Mouse (Mus musculus) spleen, postnatal 4 days (tissue): ENCODE data around the gene Arhgef18.

Experiments
- DNase-seq, 2 experiments: peaks; one replicate each; pipeline ENCODE4 v3.0.0; 2022; ENCODE audit warnings: low spot score in 2 of 2

The Arhgef18 gene

DNA sequence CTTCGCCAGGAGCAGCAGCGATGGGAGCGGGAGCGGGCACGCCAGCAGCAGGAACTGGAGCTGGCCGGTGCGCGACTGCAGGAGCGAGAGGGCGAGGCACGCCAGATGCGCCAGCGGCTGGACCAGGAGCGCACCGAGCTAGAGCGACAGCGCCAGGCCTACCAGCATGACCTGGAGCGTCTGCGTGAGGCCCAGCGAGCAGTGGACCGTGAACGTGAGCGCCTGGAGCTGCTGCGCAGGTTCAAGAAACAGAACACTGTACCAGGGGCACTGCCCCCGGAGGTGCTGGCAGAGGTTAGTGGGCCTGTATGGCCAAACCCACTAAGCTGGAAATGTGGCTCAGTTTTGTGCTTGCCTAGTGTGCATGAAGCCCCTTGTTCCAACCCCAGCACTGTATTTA is 59.2 kb downstream of the Arhgef18 start:
- DNase-seq: no peak

DNA sequence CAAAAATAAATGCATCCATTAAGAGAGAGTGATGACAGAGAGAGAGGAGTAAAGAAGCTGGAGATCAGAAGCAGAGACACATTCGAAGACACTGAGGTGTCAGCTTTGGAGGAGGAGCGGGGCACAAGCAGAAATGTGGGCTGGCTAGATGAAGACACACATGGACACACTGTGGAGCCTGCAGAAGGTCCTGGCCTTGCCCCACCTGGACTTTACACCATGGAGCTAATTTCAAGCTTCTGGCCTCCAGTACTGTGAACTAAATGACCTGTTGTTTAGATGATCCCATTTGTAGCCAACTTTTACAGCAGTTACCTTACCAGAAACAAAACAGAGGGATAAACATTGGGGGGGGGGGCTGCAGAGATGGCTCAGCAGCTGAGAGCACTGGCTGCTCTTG is 70.4 kb downstream of the Arhgef18 start:
- no peak for DNase-seq

DNA sequence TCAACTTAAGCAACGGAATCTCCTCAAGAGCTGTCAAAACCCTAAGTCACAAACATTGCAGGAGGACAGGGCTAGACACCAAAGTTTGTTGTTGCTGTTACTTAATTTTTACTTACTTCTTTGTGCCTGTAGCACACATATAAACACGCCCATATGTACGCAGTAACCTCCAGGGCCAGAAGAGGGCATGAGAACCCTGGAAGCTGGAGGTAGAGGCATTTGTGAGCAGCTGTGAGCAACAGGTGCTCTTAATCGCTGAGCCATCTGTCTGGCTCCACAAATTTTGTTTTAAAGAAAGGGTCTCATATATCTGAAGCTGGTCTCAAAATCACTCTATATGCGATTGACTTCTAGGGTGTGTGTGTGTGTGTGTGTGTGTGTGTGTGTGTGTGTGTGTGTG is 71.5 kb downstream of the Arhgef18 start:
- DNase-seq: peak in 1 of 2 experiments; percentile 51

DNA sequence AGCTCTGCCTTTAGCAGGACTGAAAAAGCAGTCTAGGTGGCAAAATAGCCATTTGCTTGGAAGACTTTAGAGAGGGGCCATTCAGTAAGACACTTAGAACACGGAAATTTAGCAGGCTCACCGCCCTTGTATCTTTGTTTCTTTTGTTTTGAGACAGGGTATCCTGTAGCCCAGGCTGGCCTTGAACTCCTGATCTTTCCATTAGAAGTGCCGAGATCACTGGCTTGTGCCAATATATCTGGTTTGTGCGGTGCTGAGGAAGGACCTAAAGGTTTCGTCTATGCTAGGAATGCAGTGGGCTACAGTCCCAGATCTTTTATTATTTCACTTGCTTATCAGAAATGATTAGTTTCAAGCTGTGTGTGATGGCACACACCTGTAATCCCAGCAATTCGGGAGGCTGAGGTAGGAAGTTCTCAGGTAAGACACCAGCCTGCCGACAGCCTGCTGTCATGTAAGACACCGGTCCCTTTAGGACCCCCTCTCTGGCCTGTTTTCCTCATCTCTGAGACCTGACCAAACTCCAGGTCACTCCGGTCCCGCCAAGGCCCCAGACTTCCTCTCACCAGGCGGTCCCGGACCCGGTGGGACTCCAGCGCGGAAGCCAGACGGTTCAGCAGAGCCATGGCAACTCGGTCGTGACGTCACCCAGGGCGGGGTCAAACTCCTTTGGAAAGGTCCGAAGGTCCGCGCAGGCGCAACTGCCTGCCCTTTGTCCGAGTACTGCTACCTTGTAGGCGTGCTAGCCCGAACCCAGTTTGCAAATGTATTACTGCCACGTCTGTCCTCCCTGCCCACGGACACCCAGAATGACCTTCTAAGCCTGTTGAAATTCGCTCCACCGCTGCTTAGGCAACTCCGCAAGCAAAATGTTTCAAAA is 74.4 kb downstream of the Arhgef18 start, which contains the start of gene Pex11g:
Pex11g (minus strand) TSS at position 675 of the 880 bp plus-strand sequence.
- DNase-seq: peak; percentile 91 to 96

DNA sequence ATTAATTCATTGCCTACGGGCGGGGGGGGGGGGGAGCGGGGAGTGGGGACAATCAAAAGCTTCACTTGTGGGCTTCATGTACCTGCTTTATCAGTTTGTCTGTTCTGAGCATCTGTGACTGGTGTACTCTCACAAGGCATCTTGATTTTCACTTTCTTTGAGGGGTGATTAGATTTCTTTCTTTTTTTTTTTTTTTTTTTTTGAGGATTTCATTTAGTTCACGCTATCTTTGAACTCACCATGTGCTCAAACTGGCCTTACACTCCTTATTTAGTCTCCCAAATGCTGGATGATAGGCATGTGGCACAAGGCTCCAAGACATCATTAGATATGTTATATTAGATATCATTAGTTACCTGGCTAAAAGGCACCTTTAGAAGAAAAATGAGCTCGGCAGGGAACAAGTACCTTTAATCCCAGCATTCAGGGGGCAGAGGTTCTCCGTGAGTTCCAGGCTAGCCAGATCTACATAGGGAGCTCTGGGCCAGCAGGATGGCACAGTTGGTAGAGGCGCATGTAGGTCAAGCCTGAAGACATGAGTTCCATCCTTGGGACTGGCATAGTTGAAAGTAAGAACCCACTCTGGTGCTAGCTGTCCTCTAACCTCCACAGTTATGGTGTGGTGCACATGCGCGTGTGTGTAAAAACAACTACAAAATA is 75.2 kb downstream of the Arhgef18 start:
- DNase-seq: no peak

DNA sequence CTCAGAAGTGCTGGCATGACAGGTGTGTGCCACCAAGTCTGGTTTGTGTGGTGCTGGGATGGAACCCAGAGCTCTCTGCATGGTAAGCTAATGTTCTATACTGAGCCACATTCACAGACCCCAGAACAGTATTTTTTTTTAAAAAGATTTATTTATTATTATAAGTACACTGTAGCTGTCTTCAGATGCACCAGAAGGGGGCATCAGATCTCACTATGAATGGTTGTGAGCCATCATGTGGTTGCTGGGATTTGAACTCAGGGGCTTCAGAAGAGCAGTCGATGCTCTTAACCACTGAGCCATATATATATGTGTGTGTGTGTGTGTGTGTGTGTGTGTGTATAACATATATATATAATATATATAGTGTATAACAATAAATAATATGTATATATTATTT is 76.0 kb downstream of the Arhgef18 start:
- no peak for DNase-seq

DNA sequence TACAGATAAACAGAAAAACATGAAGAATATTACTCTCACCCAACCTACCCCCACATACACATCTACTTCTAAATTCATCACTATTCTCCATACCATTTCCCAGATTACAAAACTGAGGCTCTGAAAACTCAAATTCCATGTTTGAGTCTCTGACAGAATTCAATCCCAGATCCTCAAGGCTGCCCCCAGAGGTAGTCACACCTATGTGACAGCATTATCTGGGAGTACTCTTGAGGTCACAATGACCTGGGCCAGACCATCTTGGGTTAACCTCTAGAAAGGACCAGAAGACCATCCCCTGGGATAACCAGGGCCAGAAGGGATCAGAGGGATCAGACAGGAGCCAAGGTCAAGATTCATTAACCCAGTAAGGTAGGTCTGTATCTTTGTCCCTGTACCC is 77.8 kb downstream of the Arhgef18 start, which contains the start of gene Tex45:
Tex45 (plus strand) TSS at position 301 of the 400 bp plus-strand sequence.
- no peak for DNase-seq

DNA sequence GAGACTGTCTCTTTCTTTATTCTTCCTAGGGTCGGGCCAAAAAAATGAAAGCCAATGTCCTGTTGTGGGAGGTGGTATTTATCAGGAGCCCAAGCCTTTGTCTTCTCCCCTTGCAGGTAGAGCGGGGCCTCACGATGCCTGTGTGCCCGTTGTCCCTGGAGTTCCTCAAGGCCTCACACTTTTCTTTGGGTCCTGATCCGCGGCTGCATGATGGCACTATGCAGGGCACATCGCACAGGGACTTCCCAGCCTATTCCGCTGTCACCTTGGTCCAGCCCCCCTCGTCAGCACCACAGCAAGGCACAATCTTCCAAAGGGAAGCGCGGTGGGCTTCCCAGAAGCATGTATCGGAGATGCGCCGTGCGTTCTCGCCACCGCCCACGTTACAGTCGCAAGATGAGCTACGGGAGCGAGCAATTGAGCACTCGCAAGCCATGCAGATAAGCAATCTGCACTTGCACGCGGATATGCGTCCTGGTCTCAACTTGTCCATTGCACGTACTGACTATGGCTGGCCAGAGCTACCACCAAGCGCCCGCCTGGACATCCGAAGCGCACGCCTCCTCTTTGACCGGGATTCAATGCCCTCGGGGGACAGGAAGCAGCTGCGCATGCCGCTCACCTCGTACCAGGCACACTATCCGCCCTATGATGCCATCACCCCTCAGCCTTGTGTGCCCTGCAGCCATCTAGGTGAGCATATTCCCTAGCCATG is 83.1 kb downstream of the Arhgef18 start:
- DNase-seq: no peak

DNA sequence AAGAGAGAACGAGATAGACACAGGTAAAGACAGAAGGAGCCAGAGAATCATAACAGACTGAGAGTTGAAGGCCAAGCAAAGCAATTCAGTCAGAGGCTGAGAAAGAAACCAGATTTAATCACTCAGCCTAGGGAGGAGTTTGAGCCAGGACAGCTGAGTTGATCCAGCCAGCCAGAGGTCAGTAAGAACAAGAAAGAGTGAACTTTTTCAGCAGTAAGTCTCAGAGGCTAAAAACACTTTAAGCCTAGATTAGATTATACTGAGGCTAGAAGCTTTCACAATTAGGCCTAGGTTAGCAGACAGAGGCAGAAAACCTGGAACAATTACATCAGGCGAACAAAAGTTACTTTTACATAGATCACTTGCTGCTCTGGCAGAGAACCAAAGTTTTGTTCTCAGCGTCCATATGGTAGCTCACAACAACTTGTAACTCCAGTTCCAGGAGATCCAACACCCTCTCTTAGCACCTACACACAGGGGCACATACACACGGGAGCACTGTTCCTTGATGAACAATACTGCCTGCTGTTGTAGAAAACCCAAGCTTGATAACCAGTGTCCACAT is 87.5 kb downstream of the Arhgef18 start:
- no peak for DNase-seq

DNA sequence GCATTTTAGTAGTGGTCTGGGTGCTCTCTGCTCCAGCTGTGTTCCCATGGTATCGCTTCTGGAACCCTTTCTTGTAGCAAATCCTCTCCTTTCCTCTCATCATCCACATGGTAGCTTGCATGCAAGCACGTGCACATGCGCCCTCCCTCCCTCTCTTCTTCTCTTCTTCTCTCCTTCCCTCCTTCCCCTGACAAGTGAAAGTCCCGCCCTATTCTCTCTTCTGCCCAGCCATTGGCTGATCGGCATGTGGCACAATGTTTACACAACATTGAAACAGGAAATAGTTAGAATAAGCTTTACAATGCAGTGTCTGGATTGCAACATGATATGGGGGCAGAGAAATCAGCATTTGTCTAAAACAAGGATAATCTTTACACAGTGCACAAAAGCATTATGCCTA is 88.8 kb downstream of the Arhgef18 start:
- DNase-seq: no peak

DNA sequence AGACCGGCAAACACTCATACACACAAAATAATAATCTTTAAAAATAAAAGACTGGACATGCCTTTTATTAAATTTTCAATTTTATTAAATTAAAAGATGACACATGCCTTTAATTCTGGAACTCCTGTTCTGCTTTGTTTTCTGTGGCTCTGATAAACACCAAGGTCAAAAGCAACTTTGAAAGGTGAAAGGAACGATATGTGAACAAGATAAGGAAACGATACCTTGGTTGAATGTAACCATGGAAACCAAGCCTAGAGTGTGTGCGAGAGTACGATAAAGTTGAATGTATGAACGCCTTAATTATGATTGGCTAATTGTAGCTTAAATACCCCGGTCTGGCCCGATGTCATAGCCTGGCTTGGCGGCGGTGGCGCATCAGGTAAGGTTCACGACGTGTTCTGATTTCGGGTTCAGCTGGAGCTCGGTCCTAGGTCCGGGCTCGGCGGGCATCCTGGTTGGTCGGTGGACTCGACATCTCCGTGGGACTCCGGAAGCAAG is 89.5 kb downstream of the Arhgef18 start:
- no peak for DNase-seq

DNA sequence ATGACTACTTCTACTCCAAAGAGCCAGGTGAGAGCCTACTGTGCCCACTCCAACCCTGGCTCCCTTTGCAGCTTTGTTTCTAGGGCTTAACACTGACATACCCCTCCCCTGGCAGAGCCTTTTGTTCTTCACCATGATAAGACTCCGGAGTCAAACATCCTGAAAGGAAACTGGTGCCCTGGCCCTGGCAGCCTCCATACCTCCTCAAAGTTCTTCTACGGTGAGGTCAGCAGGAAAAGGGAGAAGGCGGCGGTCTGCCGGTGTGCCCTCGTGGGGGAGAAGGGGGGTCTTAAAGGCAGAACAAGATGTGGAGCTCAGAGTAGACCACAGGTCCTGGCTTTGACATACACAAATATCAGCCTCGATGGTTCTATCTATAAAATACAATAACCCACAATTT is 90.7 kb downstream of the Arhgef18 start:
- no peak for DNase-seq

DNA sequence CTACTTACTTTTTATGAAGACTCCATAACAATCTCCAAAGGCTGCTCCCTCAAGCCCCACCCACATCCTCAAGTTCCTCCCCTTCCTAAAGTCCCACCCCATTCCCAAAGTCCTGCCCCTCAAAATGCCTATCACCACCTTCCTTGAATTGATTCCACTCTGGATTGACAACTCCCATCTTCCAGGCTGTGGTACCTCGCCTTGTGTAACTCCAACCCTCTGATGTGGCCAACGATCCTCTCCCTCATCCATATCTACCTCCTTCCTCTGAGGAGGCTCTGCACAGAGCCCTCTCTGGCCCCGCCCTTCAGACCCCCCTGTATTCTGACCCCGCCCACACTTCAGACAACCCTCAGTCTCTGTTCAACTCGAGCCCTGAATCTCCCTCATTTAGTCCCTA is 92.4 kb downstream of the Arhgef18 start:
- no peak for DNase-seq

DNA sequence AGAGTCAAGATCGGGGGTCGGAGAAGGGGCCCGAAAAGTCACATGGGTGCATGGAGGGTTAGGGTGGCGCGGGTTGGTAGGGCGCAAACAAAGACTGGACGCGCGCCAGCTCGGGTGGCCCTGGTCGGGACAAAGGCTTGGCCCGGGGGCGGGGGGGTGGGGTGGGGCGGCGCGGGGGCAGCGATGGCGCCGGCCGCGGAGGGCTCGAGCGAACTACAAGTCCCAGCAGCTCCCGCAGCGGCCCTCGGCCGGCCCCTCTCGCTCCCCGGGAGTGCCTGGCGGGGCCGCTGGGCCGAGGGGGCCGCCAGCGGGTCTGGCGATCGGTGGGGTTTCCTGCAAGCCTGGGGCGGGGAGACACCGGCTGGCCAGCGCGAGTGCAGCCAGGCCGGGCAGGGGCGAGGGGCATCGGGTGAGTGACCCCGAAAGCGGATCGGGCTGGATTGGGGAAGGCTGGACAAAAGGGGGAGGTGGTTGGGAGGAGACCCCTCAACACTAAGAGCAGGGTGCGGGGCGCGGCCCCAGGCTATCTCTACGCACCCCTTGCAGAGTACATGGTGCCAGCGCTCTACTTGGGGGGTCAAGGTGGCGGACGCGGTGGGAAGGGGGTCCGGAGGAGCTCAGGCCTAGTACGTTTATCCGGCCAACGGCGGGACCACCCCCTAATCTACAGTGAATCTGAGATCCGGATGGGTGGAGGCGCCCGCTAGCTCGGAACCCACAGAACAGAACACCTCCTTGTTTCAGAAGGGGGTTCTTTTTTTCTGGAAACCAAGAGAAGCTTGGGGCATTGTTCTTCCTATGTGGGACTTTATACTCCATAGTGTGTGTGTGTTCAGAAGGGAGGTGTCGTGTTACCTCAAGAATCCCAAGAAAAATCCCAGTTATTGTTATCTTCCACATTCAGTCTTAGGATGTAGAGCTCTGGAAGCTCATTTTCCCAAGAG is 100.4 kb downstream of the Arhgef18 start, which contains the start of gene Zfp358:
Zfp358 (plus strand) TSS at position 238 of the 944 bp plus-strand sequence.
- peak; percentile 57 to 81 for DNase-seq

DNA sequence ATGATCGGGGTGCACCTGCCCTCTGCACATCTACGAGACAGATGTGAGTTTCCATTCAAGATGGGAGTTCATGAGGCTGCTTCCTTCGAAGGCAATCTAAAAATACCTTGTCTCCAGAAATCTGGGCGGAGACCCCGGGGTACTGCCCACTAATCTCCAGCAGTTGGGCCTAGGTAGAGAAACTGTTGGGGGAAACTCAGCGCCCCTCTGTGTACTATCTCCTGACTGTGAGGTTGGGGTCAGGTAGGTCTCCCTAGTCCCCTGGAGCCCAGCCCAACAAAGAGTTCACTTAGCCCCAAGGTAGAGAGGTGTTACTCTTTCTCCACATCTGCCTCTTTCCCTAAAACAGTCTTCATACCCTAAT is 101.0 kb downstream of the Arhgef18 start:
- DNase-seq: no peak

DNA sequence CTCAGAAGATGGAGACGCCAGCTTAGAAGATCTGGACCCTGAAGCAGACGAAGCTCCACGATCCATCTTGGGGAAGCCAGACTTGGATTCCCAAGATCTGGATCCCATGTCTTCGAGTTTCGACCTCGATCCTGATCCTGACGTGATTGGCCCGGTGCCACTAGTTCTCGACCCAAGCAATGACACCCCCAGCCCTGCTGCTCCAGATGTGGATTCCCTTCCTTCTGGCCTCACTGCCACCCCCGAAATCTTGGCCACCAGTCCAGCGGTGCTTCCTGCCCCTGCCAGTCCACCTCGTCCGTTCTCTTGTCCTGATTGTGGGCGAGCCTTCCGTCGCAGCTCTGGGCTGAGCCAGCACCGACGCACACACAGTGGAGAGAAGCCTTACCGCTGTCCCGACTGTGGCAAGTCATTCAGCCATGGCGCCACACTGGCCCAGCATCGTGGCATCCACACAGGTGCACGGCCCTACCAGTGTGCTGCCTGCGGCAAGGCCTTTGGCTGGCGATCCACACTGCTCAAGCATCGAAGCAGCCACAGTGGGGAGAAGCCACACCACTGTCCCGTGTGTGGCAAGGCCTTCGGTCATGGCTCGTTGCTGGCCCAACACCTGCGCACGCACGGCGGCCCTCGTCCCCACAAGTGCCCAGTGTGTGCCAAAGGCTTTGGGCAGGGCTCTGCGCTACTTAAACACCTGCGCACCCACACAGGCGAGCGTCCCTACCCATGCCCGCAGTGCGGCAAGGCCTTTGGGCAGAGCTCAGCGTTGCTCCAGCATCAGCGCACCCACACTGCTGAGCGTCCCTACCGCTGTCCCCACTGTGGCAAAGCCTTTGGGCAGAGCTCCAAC is 103.0 kb downstream of the Arhgef18 start:
- DNase-seq: peak in 1 of 2 experiments; percentile 62

DNA sequence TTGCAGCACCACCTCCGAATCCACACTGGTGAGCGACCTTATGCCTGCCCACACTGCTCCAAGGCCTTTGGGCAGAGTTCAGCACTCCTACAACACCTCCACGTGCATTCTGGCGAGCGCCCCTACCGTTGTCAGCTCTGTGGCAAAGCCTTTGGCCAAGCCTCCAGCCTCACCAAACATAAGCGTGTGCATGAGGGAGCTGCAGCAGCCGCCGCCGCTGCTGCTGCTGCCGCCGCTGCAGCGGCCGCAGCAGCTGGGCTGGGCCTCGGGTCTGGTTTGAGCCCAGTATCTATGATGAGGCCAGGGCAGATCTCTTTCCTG is 103.6 kb downstream of the Arhgef18 start:
- DNase-seq: no peak

DNA sequence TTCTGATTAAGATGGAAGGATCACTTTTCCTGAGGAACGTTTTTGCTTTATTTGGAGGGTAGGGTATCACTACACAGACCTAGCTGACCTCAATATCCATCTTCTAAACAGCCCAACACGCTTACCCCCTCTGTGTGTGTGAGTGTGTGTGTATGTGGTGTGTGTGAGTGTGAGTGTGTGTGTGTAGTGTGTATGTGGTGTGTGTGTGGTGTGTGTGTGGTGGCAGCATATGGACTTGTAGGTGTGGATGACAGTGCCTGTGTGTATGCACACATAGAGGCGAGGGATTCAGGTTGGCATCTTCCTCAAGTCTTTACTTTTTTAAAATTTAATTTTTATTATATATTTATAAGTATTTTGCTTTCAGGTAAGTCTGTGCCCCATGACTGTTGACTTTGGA is 105.8 kb downstream of the Arhgef18 start:
- DNase-seq: no peak

DNA sequence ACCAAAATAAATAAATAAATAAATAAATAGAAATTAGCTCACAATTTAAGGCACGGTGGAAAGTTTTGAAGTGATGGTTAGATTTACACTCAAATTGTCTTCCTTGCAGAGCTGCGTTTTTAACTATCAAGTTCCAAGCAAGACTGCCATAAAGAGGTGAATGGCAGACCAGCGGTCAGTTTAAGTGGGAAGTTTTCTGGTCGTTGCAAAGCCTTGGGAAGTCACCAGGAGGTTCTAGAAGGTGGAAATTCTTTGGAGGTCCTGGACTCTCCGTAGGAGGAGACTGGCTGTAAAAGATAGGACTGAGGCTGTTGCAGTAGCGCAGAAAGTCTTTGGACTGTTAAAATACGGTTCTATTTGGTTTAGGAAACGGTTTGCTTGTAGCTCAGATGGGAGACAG is 106.9 kb downstream of the Arhgef18 start:
- DNase-seq: no peak
